Mouse (Mus musculus) hindbrain, embryonic 12.5 days (tissue): ENCODE data around the gene Tlk2. TPM values are rescaled to one million over a fixed set of nuclear protein-coding genes. Genes with fewer than 3 reads are reported as not detected.

Source experiments
- ATAC-seq: fragments of 200-750 bp; cut with Nextera tagmentation; 2 replicates; pipeline ENCODE4 v1.8.0; 2017; ENCODE audit warnings: moderate TSS enrichment; ENCODE audit not compliant: low FRiP score
- H3K27ac ChIP-seq: fragments of 300-500 bp; sonication (generic); 2 replicates; pipeline ENCODE4 v1.5.1; 2016; ENCODE audit warnings: mild to moderate bottlenecking
- H3K27me3 ChIP-seq: fragments of 300-500 bp; sonication (generic); 2 replicates; pipeline ENCODE4 v1.6.1; 2016; ENCODE audit warnings: mild to moderate bottlenecking
- H3K36me3 ChIP-seq: fragments of 300-500 bp; sonication (generic); 2 replicates; pipeline ENCODE4 v1.6.1; 2016; ENCODE audit warnings: mild to moderate bottlenecking
- H3K4me1 ChIP-seq: fragments of 300-500 bp; sonication (generic); 2 replicates; pipeline ENCODE4 v1.6.1; 2016
- H3K4me2 ChIP-seq: fragments of 300-500 bp; sonication (generic); replicated peaks from 2 replicates; pipeline ENCODE4 v1.6.1; 2016; ENCODE audit warnings: mild to moderate bottlenecking
- H3K4me3 ChIP-seq: fragments of 300-500 bp; sonication (generic); 2 replicates; pipeline ENCODE4 v1.5.1; 2016; ENCODE audit warnings: mild to moderate bottlenecking
- H3K9ac ChIP-seq: fragments of 300-500 bp; sonication (generic); 2 replicates; pipeline ENCODE4 v1.6.1; 2016; ENCODE audit warnings: mild to moderate bottlenecking, moderate library complexity
- H3K9me3 ChIP-seq: fragments of 300-500 bp; sonication (generic); replicated peaks from 2 replicates; pipeline ENCODE4 v1.6.1; 2016; ENCODE audit warnings: mild to moderate bottlenecking
- WGBS: fragments of 180-500 bp; shearing (Covaris S2); methylation state at CpG from one replicate; pipeline ENCODE4 v1.1.7; 2016; 5-methylcytosine and 5-hydroxymethylcytosine counted together
- polyA plus RNA-seq: library from polyadenylated mRNA; unstranded; fragments of >200 nt; fragmentation: Nextera tagmentation; extraction: Ambion mirVana; gene quantifications from 2 replicates; pipeline ENCODE4 v1.2.1, GENCODE M21; 2016

Gene Tlk2
- polyA plus RNA-seq, 1 experiment from 2014 or later, result 25.2 TPM

DNA sequence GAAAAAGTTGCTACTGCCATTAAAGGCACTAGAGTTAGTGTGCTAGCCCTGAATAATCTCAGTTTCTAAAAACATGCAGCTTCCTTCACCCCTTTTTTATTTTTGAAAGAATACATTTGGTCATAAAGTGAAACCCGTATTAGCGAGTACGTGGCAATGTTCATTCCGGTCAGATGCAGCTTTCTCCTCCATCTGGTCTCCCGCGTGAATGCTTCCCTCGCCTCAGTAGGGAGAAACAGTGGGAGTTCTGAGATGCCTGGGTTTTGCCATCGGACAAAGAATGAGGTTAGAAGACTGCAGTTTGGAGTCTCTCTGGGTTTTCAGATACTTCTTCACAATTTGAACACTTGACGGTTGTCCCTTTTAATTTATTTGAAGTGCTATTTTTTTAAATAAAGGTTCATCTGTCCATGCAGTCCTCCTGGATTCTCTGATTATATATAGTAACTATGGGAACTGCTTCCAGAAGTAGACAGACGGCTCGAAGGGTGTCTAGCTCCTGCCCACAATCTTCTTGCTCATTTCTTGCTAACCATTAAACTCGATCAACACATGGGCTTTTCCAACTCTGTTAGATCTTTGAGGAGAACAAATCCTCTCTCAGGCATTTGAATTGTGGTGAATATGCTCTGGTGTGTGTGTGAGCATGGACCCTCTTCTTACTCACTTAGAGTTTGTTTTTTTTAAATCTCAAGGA lies 103.3 kb downstream of the Tlk2 start:
- Histone ChIP-seq H3K27me3 (no peaks in the 10 kb centered on the region), H3K4me3 (no peak overlapping the region), H3K4me2 (no peak overlapping the region), H3K9me3 (no peaks in the 10 kb centered on the region), H3K4me1 (peaks cover 6% of the 10 kb centered on the region; the same call in 1 of the 2 replicates), H3K9ac (no peak overlapping the region), H3K36me3 (peaks cover 66% of the 10 kb centered on the region), H3K27ac (no peak overlapping the region)
- WGBS, result 71% methylated on average over 12 of the region's 12 CpGs
- ATAC-seq, result no peak

- Histone ChIP-seq H3K4me1 (peaks cover 6% of the 10 kb centered on the region; the same call in 1 of the 2 replicates), H3K36me3 (peaks cover 66% of the 10 kb centered on the region), H3K4me2 (no peak overlapping the region), H3K4me3 (no peak overlapping the region), H3K27me3 (no peaks in the 10 kb centered on the region), H3K9me3 (no peaks in the 10 kb centered on the region), H3K27ac (0 out of 2 replicates have a peak overlapping the region, but pooled peaks have one; percentile 55), H3K9ac (no peak overlapping the region)
- no peak for ATAC-seq
- WGBS, result 77% methylated on average over 2 of the region's 2 CpGs
Observed at GRCm38 (mm10) chr11:105282460-105282859, 103.9 kb downstream of the Tlk2 start.

- WGBS, result 91% methylated on average over 9 of the region's 9 CpGs
- peaks cover 6% of the 10 kb centered on the region; the same call in 1 of the 2 replicates for H3K4me1 ChIP-seq
- no peak overlapping the region for H3K4me2 ChIP-seq
- no peaks in the 10 kb centered on the region for H3K27me3 ChIP-seq
- H3K4me3 ChIP-seq, result no peak overlapping the region
- peaks cover 67% of the 10 kb centered on the region for H3K36me3 ChIP-seq
- no peak overlapping the region for H3K9ac ChIP-seq
- no peaks in the 10 kb centered on the region for H3K9me3 ChIP-seq
- peak overlapping the region; percentile 55; the same call in 1 of the 2 replicates for H3K27ac ChIP-seq
- ATAC-seq, result no peak
Observed at GRCm38 (mm10) chr11:105283016-105283415, 104.4 kb downstream of the Tlk2 start.

- 42% methylated on average over 3 of the region's 3 CpGs for WGBS
- H3K9ac ChIP-seq, result no peak overlapping the region
- H3K27me3 ChIP-seq, result peaks cover 3% of the 10 kb centered on the region
- H3K4me2 ChIP-seq, result no peak overlapping the region
- H3K4me1 ChIP-seq, result peaks cover 6% of the 10 kb centered on the region; the same call in 1 of the 2 replicates
- no peaks in the 10 kb centered on the region for H3K9me3 ChIP-seq
- H3K27ac ChIP-seq, result peak overlapping the region; percentile 35; the same call in 1 of the 2 replicates
- H3K4me3 ChIP-seq, result no peak overlapping the region
- ATAC-seq, result no peak
- peaks cover 59% of the 10 kb centered on the region for H3K36me3 ChIP-seq
Observed at GRCm38 (mm10) chr11:105285720-105286119, 107.1 kb downstream of the Tlk2 start.

- Histone ChIP-seq H3K36me3 (peaks cover 31% of the 10 kb centered on the region), H3K4me2 (no peak overlapping the region), H3K4me1 (peaks cover 36% of the 10 kb centered on the region), H3K9me3 (no peaks in the 10 kb centered on the region), H3K27me3 (peaks cover 5% of the 10 kb centered on the region), H3K9ac (no peak overlapping the region), H3K4me3 (no peak overlapping the region), H3K27ac (no peak overlapping the region)
- no peak for ATAC-seq
- 52% methylated on average over 3 of the region's 3 CpGs for WGBS
Observed at GRCm38 (mm10) chr11:105289403-105289802, 110.8 kb downstream of the Tlk2 start.

DNA sequence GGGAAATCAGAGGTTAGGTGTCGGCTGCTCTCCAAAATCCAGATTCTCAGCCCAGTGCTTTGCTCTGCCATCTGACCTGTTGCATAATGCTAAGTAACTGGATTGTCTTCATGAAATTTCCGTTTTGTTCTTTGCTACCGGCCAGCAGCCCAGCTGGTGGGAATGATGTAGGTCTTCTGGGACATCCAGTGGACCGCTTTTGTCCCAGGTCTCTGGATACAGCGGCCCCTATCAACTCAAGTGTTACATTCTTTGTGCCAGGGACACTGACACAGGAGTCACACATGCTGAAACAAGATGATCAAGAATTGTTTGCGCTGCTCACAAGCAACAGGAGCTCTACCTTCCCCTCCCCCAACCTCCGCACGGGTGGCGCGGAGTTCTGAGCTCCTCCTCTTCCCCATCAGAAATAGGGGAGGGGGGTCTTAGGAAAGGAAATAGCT lies 113.1 kb downstream of the Tlk2 start:
- Histone ChIP-seq H3K9ac (peak overlapping the region; percentile 49), H3K27me3 (peaks cover 7% of the 10 kb centered on the region), H3K4me3 (peak overlapping the region; percentile 54), H3K4me2 (peak overlapping the region; percentile 96), H3K4me1 (peaks cover 36% of the 10 kb centered on the region), H3K27ac (peak overlapping the region; percentile 74), H3K9me3 (no peaks in the 10 kb centered on the region), H3K36me3 (peaks cover 14% of the 10 kb centered on the region; the same call in 1 of the 2 replicates)
- ATAC-seq, result peak; percentile 39
- WGBS, result 2% methylated on average over 10 of the region's 10 CpGs

GRCm38 (mm10) chr11:105292124-105293071 lies 113.8 kb downstream of the Tlk2 start, which contains the start of gene Mrc2:
Gene Mrc2 (plus strand): TSS chr11:105292643.
- H3K27ac ChIP-seq, result peak within 1 kb of the TSS; percentile 74
- H3K9ac ChIP-seq, result peak within 1 kb of the TSS; percentile 49
- peak; percentile 75 for ATAC-seq
- peaks cover 36% of the 10 kb centered on the region for H3K4me1 ChIP-seq
- peaks cover 7% of the 10 kb centered on the region for H3K27me3 ChIP-seq
- H3K4me3 ChIP-seq, result peak within 1 kb of the TSS; percentile 54
- H3K36me3 ChIP-seq, result peaks cover 13% of the 10 kb centered on the region; the same call in 1 of the 2 replicates
- H3K4me2 ChIP-seq, result peak within 1 kb of the TSS; percentile 96
- no peaks in the 10 kb centered on the region for H3K9me3 ChIP-seq
- under 1% methylated on average over 71 of the region's 75 CpGs for WGBS

DNA sequence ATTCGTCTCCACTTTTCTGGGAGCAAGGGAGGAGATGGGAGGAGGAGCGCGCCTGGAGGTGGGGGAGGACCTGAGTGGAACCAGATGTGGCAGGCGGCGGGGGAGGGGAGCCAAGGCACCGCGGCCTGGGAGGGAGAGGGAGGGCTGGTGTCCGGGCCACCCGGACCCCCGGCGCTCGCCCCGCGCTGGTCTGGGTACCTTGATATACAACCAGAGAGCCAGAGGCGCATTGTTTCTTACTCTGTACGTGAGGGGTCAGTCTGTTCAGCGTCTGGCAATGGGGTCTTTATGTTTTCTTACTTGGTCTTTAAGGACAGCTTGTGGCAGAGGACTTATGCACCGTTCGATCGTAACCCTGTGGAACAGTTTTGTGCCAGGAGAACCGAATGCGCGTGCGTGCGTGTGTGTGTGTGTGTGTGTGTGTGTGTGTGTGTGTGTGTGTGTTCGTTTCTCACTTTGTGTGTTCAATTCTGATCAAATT lies 114.5 kb downstream of the Tlk2 start:
- Histone ChIP-seq H3K9ac (peak overlapping the region; percentile 49), H3K4me1 (peaks cover 36% of the 10 kb centered on the region), H3K36me3 (peaks cover 16% of the 10 kb centered on the region), H3K9me3 (no peaks in the 10 kb centered on the region), H3K27me3 (peaks cover 7% of the 10 kb centered on the region), H3K4me2 (peak overlapping the region; percentile 96), H3K4me3 (peak overlapping the region; percentile 54), H3K27ac (peak overlapping the region; percentile 74)
- ATAC-seq, result peak; percentile 36; the same call in 1 of the 2 replicates
- WGBS, result under 1% methylated on average over 21 of the region's 26 CpGs

- peak overlapping the region; percentile 56; the same call in 1 of the 2 replicates for H3K27ac ChIP-seq
- ATAC-seq, result no peak
Observed at GRCm38 (mm10) chr11:105293901-105294494, 115.4 kb downstream of the Tlk2 start.

DNA sequence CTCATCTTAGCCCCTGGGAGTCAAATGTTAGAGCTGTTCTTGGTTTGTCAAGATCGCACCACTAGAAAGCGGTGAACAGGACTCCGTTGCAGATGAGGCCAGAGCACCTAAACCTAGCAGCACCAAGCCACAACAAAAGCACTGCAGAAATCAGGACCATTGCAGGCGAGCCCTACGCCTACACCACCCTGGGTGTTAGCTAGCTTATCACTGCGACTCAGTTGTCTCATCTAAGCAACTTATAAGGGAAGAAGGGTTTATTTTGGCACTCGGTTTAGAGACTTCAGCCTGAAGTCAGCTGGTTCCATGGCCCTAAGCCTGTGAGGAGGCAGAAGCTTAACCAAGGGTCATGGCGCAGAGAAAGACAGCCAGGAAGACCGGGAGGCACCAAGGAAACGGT lies 117.5 kb downstream of the Tlk2 start:
- H3K4me3 ChIP-seq, result no peak overlapping the region
- peaks cover 13% of the 10 kb centered on the region; the same call in 1 of the 2 replicates for H3K36me3 ChIP-seq
- no peaks in the 10 kb centered on the region for H3K9me3 ChIP-seq
- no peak for ATAC-seq
- WGBS, result 91% methylated on average over 10 of the region's 10 CpGs
- H3K27me3 ChIP-seq, result 0 out of 2 replicates have a peak, but pooled peaks cover 2% of the 10 kb centered on the region
- no peak overlapping the region for H3K27ac ChIP-seq
- peaks cover 36% of the 10 kb centered on the region for H3K4me1 ChIP-seq
- H3K4me2 ChIP-seq, result no peak overlapping the region
- H3K9ac ChIP-seq, result no peak overlapping the region

More at GRCm38 (mm10) chr11:105293901-105294494, 115.4 kb downstream of the Tlk2 start:
- peak overlapping the region; percentile 58 for H3K9ac ChIP-seq
- H3K4me2 ChIP-seq, result peak overlapping the region; percentile 96
- peaks cover 36% of the 10 kb centered on the region for H3K4me1 ChIP-seq
- peak overlapping the region; percentile 54 for H3K4me3 ChIP-seq
- 5% methylated on average over 9 of the region's 9 CpGs for WGBS
- peaks cover 16% of the 10 kb centered on the region for H3K36me3 ChIP-seq
- H3K9me3 ChIP-seq, result no peaks in the 10 kb centered on the region
- H3K27me3 ChIP-seq, result peaks cover 7% of the 10 kb centered on the region

DNA sequence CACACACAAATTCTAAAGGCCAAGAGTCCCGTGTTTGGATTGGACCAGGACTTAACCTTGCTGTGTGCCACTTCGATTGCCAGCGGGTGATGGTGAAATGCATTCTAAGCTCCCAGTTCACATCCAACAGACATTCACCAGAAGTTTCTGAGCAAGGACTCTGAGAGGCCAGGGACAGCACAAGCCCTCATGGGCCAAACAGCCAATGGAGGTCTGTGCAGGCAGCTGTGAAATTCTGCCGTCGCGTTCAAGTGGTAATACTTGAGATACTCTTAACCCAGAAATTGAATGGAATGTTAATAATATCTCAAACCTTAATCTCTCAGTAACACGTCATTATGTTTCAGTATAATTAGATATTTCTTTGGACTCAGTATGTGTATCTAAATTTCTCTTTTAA lies 131.6 kb downstream of the Tlk2 start:
- no peak for ATAC-seq
- 93% methylated on average over 7 of the region's 7 CpGs for WGBS

More for the DNA sequence above, 131.6 kb downstream of the Tlk2 start:
- peaks cover 41% of the 10 kb centered on the region for H3K4me1 ChIP-seq
- H3K4me2 ChIP-seq, result no peak overlapping the region
- no peak overlapping the region for H3K27ac ChIP-seq
- no peak overlapping the region for H3K4me3 ChIP-seq
- H3K9ac ChIP-seq, result no peak overlapping the region
- no peaks in the 10 kb centered on the region for H3K27me3 ChIP-seq
- H3K36me3 ChIP-seq, result peaks cover 7% of the 10 kb centered on the region; the same call in 1 of the 2 replicates
- no peaks in the 10 kb centered on the region for H3K9me3 ChIP-seq
